Mouse (Mus musculus): Measurements from ENCODE around the gene Lpcat2. TPM values are rescaled to one million over a fixed set of nuclear protein-coding genes. Genes with fewer than 3 reads are reported as not detected.

Gene Lpcat2
- polyA plus RNA-seq, 1 experiment from 2014 or later: 4.3 TPM

DNA sequence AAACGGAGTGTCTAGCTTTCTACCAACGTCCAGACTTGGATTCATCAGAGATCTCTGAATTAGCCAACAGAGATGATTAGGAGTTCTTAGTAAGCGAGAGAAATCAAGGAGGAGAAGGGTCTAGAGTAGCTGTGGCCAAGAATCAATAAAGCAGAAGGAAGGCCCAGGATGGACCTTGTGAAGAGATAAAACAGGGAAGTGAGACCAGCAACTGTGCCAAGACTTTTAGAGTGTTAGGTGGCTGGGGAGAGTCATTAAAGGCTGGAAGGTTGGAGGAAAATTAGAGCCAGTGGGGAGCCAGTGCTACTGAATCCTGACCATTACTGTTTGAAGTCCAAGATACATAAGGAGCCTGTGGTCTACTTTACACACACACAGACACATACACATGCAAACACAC lies 56.3 kb downstream of the Lpcat2 start:
- DNase-seq (ENCODE audit: low spot score): no peak
- Histone ChIP-seq H3K4me3 (ENCODE audit: low read depth, low read length) (no peak overlapping the region), H3K9me3 (ENCODE audit: control insufficient read depth, low read length) (no peaks in the 10 kb centered on the region), H3K27ac (ENCODE audit: low read depth, low read length) (no peak overlapping the region), H3K9ac (ENCODE audit: low read depth, low read length) (no peak overlapping the region), H3K4me2 (no peak overlapping the region), H3K36me3 (ENCODE audit: control insufficient read depth, insufficient read depth, low read length) (no peaks in the 10 kb centered on the region), H3K4me1 (replicated peaks; ENCODE audit: control insufficient read depth, insufficient read depth, low read length) (no peaks in the 10 kb centered on the region), H3K27me3 (replicated peaks; ENCODE audit: control insufficient read depth, insufficient read depth, low read length) (no peaks in the 10 kb centered on the region)
- WGBS: 74% methylated on average over 3 of the region's 3 CpGs
- no peak for ATAC-seq (replicated peaks; ENCODE audit: low FRiP score)

DNA sequence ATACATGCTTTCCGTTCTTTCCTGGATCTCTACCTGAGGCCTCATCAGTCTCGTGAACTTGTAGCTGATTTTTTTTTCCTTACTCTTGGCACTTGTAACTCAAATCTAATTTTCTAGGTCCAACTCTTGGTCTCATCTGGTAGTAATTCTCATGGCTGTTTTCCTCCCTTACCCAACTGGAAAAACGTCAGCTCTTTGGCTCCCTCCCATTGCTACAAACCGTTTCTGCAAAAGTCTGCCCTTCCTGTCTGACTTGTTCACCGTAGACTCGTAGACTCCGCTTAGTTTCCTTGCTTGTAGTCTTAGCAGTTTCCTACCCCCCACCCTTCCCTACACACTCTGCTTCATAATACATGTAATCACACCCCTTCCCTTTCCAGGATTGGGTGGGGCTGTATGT lies 58.3 kb downstream of the Lpcat2 start:
- Histone ChIP-seq H3K9me3 (ENCODE audit: control insufficient read depth, low read length) (no peaks in the 10 kb centered on the region), H3K4me2 (no peak overlapping the region), H3K4me3 (ENCODE audit: low read depth, low read length) (no peak overlapping the region), H3K9ac (ENCODE audit: low read depth, low read length) (no peak overlapping the region), H3K27ac (ENCODE audit: low read depth, low read length) (no peak overlapping the region), H3K36me3 (ENCODE audit: control insufficient read depth, insufficient read depth, low read length) (no peaks in the 10 kb centered on the region), H3K27me3 (replicated peaks; ENCODE audit: control insufficient read depth, insufficient read depth, low read length) (no peaks in the 10 kb centered on the region), H3K4me1 (replicated peaks; ENCODE audit: control insufficient read depth, insufficient read depth, low read length) (no peaks in the 10 kb centered on the region)
- WGBS: 87% methylated on average over 7 of the region's 7 CpGs
- no peak for ATAC-seq (replicated peaks; ENCODE audit: low FRiP score)
- DNase-seq (ENCODE audit: low spot score): no peak

DNA sequence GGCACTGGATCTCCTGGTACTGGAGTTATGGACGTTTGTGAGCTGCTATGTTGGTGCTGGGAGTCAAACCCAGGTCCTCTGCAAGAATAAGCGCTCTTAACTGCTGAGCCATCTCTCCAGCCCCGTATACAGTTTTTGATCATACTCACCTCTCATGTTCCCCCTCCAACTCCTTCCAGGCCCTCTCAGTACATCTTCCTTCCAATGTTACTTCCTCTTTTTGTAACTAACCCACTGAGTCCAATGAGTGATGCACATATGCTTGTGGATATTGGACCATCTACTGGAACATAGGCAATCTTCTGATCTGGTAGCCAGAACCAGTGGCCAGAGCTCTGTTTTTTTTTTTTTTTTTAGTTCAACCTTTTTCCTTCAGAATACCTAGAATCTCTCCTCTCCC lies 60.9 kb downstream of the Lpcat2 start:
- no peak overlapping the region for H3K27ac ChIP-seq (ENCODE audit: low read depth, low read length)
- H3K9ac ChIP-seq (ENCODE audit: low read depth, low read length): no peak overlapping the region
- H3K9me3 ChIP-seq (ENCODE audit: control insufficient read depth, low read length): no peaks in the 10 kb centered on the region
- no peak for ATAC-seq (replicated peaks; ENCODE audit: low FRiP score)
- 77% methylated on average over 3 of the region's 3 CpGs for WGBS
- H3K27me3 ChIP-seq (replicated peaks; ENCODE audit: control insufficient read depth, insufficient read depth, low read length): no peaks in the 10 kb centered on the region
- H3K36me3 ChIP-seq (ENCODE audit: control insufficient read depth, insufficient read depth, low read length): no peaks in the 10 kb centered on the region
- DNase-seq (ENCODE audit: low spot score): no peak
- H3K4me1 ChIP-seq (replicated peaks; ENCODE audit: control insufficient read depth, insufficient read depth, low read length): no peaks in the 10 kb centered on the region
- H3K4me3 ChIP-seq (ENCODE audit: low read depth, low read length): no peak overlapping the region
- H3K4me2 ChIP-seq: no peak overlapping the region

DNA sequence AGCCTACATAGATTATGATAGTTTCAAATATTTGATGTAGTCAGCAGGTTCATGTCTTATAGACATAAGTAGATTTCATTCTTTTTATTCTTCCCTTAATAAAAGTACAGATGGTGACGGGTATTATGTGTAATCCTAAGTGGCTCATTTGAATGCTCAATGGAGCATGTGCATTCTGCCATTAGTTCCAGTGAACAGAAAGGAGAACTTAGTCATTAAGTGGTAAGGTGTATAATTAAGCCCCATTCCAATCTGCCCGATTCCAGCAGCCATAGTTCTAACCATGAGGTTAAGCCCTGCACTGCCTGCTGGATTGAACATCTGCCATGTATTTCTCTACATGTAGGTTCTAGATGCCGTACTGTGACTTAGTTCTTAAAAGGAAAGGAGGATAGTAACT lies 66.6 kb downstream of the Lpcat2 start:
- ATAC-seq (replicated peaks; ENCODE audit: low FRiP score) (no peak), DNase-seq (ENCODE audit: low spot score) (no peak)
- 81% methylated on average over 3 of the region's 3 CpGs for WGBS
- Histone ChIP-seq H3K9me3 (ENCODE audit: control insufficient read depth, low read length) (no peaks in the 10 kb centered on the region), H3K27me3 (replicated peaks; ENCODE audit: control insufficient read depth, insufficient read depth, low read length) (no peaks in the 10 kb centered on the region), H3K9ac (ENCODE audit: low read depth, low read length) (no peak overlapping the region), H3K36me3 (ENCODE audit: control insufficient read depth, insufficient read depth, low read length) (no peaks in the 10 kb centered on the region), H3K4me1 (replicated peaks; ENCODE audit: control insufficient read depth, insufficient read depth, low read length) (no peaks in the 10 kb centered on the region), H3K27ac (ENCODE audit: low read depth, low read length) (no peak overlapping the region), H3K4me3 (ENCODE audit: low read depth, low read length) (no peak overlapping the region), H3K4me2 (no peak overlapping the region)

DNA sequence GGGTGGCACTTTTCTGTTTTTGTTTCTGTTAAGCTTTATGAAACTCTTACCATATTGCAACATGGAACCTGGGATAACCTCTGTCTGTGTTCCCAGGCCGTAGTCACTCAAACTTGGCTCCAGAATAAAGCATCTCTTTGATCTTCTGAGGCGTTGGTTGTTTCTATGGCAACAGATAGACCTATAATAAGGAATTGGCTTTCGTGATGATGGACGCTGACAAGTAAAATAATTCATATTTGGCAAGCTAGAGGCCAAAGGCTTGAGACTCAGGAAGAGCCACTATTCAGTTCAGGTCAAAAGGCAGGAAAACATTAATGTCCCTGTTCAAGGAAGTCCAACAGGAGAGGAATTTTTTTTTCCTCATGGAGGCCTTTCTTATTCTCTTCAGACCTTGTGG lies 73.8 kb downstream of the Lpcat2 start:
- no peaks in the 10 kb centered on the region; the same call in 1 of the 2 replicates for H3K9me3 ChIP-seq (ENCODE audit: control insufficient read depth, low read length)
- H3K27ac ChIP-seq (ENCODE audit: low read depth, low read length): no peak overlapping the region
- H3K4me1 ChIP-seq (replicated peaks; ENCODE audit: control insufficient read depth, insufficient read depth, low read length): no peaks in the 10 kb centered on the region
- DNase-seq (ENCODE audit: low spot score): no peak
- ATAC-seq (replicated peaks; ENCODE audit: low FRiP score): no peak
- H3K4me2 ChIP-seq: no peak overlapping the region
- no peaks in the 10 kb centered on the region for H3K27me3 ChIP-seq (replicated peaks; ENCODE audit: control insufficient read depth, insufficient read depth, low read length)
- H3K9ac ChIP-seq (ENCODE audit: low read depth, low read length): no peak overlapping the region
- WGBS: 79% methylated on average over 4 of the region's 4 CpGs
- H3K36me3 ChIP-seq (ENCODE audit: control insufficient read depth, insufficient read depth, low read length): no peaks in the 10 kb centered on the region
- H3K4me3 ChIP-seq (ENCODE audit: low read depth, low read length): no peak overlapping the region

DNA sequence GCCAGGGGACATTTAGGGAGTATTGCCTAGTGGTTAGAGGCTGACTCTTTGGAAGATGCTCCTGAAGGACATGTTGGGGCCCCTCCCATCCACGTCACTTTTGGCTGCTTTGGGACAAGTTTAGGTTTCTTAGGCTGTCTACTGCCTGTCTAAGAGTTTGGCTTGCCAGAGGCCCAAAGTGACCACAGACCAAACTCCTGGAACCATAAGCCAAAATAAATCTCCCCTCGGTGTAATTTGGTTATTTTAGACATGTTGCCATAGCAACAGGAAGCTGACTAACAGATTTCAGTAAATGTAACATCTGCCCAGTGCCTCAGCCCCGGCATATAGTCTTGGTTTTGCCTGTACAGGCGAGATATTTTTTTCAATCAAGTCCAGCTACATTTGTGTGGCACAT lies 82.9 kb downstream of the Lpcat2 start:
- ATAC-seq (replicated peaks; ENCODE audit: low FRiP score) (no peak), DNase-seq (ENCODE audit: low spot score) (no peak)
- Histone ChIP-seq H3K9me3 (ENCODE audit: control insufficient read depth, low read length) (no peaks in the 10 kb centered on the region), H3K4me3 (ENCODE audit: low read depth, low read length) (no peak overlapping the region), H3K4me2 (no peak overlapping the region), H3K36me3 (ENCODE audit: control insufficient read depth, insufficient read depth, low read length) (no peaks in the 10 kb centered on the region), H3K9ac (ENCODE audit: low read depth, low read length) (no peak overlapping the region), H3K4me1 (replicated peaks; ENCODE audit: control insufficient read depth, insufficient read depth, low read length) (no peaks in the 10 kb centered on the region), H3K27me3 (replicated peaks; ENCODE audit: control insufficient read depth, insufficient read depth, low read length) (no peaks in the 10 kb centered on the region), H3K27ac (ENCODE audit: low read depth, low read length) (no peak overlapping the region)
- 68% methylated on average over 4 of the region's 4 CpGs for WGBS

DNA sequence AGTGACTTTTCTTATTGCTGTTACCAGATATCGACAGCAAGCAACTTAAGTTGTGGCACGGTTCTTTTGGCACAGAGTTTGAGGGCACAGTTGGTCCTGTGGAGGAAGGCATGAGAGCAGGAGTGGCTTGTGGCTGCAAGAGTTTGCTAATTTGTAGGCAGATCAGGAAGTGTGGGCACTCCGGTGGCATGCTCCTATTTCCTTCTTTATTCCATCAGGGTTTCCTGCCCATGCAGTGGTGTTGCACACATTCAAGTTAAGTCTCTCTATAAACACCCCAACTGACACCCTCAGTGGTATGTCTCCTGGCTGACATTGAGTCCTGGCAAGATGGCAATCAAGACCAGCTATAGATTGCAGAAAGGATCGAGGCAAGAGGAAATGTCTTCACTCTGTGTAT lies 93.9 kb downstream of the Lpcat2 start:
- Histone ChIP-seq H3K4me3 (ENCODE audit: low read depth, low read length) (no peak overlapping the region), H3K4me1 (replicated peaks; ENCODE audit: control insufficient read depth, insufficient read depth, low read length) (no peaks in the 10 kb centered on the region), H3K9ac (ENCODE audit: low read depth, low read length) (no peak overlapping the region), H3K27ac (ENCODE audit: low read depth, low read length) (no peak overlapping the region), H3K9me3 (ENCODE audit: control insufficient read depth, low read length) (no peaks in the 10 kb centered on the region), H3K4me2 (no peak overlapping the region), H3K36me3 (ENCODE audit: control insufficient read depth, insufficient read depth, low read length) (no peaks in the 10 kb centered on the region), H3K27me3 (replicated peaks; ENCODE audit: control insufficient read depth, insufficient read depth, low read length) (no peaks in the 10 kb centered on the region)
- DNase-seq (ENCODE audit: low spot score): no peak
- no peak for ATAC-seq (replicated peaks; ENCODE audit: low FRiP score)
- 59% methylated on average over 4 of the region's 4 CpGs for WGBS

DNA sequence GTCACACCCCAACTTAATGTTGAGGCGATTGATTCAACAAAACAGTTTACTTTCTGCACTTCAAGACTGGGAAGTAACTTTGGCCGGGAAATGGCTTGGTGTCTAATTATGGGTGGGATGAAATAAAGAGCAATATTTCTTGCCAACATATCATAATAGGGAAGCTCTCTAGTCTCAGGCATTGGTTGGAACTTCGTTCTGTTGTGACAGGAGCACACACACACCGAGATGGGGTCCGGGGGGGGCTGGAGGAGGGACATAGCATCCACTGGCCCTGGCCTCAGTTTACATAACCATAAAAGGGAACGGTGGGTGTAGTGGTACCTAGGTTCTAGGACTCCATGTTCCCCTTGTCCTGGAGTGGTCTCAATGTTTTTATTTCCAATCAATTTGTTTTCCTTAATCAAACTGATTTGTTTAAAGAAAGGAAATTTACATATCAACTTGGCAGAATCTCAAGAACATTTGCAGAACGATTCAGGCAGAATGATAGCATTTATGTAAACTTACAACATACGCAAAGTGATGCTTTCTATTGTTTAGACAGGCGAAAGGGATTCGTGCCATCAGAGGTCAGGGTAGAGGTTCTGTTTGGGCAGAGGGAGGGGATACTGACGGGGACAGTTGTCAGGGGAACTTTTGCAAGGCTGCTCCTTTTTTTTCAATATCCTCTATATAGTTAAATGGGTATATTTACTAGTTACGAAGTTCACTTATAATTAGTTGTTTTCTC lies 95.7 kb downstream of the Lpcat2 start:
- Histone ChIP-seq H3K9ac (ENCODE audit: low read depth, low read length) (no peak overlapping the region), H3K4me1 (replicated peaks; ENCODE audit: control insufficient read depth, insufficient read depth, low read length) (no peaks in the 10 kb centered on the region), H3K9me3 (ENCODE audit: control insufficient read depth, low read length) (no peaks in the 10 kb centered on the region), H3K4me2 (no peak overlapping the region), H3K4me3 (ENCODE audit: low read depth, low read length) (no peak overlapping the region), H3K27ac (ENCODE audit: low read depth, low read length) (no peak overlapping the region), H3K27me3 (replicated peaks; ENCODE audit: control insufficient read depth, insufficient read depth, low read length) (no peaks in the 10 kb centered on the region), H3K36me3 (ENCODE audit: control insufficient read depth, insufficient read depth, low read length) (no peaks in the 10 kb centered on the region)
- DNase-seq (ENCODE audit: low spot score) (no peak), ATAC-seq (replicated peaks; ENCODE audit: low FRiP score) (no peak)
- 67% methylated on average over 12 of the region's 12 CpGs for WGBS

DNA sequence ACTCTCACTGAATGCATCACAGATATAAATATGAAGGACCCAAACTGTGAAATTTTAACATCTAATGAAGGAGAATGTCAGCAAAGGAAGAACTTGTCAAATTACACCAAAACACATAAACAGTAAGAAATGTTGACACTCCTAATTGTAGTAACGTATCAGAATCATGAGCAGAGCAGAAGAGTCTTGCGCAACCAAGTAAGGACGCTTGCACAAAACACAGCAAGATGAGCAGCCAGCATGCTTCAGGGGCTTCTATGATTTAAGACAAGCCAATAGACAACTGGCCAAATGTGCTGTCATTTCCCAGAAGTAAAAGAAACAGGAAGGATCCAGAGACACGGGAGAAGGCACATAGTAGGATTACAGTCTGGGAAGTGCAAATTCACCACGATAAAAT lies 98.9 kb downstream of the Lpcat2 start:
- no peak for ATAC-seq (replicated peaks; ENCODE audit: low FRiP score)

More for the DNA sequence above, 98.9 kb downstream of the Lpcat2 start:
- DNase-seq (ENCODE audit: low spot score): no peak
- Histone ChIP-seq H3K36me3 (ENCODE audit: control insufficient read depth, insufficient read depth, low read length) (no peaks in the 10 kb centered on the region), H3K27ac (ENCODE audit: low read depth, low read length) (no peak overlapping the region), H3K9me3 (ENCODE audit: control insufficient read depth, low read length) (no peaks in the 10 kb centered on the region), H3K9ac (ENCODE audit: low read depth, low read length) (no peak overlapping the region), H3K4me2 (no peak overlapping the region), H3K4me1 (replicated peaks; ENCODE audit: control insufficient read depth, insufficient read depth, low read length) (no peaks in the 10 kb centered on the region), H3K4me3 (ENCODE audit: low read depth, low read length) (no peak overlapping the region), H3K27me3 (replicated peaks; ENCODE audit: control insufficient read depth, insufficient read depth, low read length) (0 out of 2 replicates have a peak, but pooled peaks cover 3% of the 10 kb centered on the region)
- WGBS: 75% methylated on average over 5 of the region's 5 CpGs
